Mouse (Mus musculus): ENCODE data around the gene Fut1. TPM values are rescaled to one million over a fixed set of nuclear protein-coding genes. Genes with fewer than 3 reads are reported as not detected.

Fut1 gene
- polyA plus RNA-seq, 1 experiment = 0.15 TPM

- Histone ChIP-seq H3K27ac (ENCODE audit: insufficient read depth, low read length) (no peak overlapping the region), H3K4me1 (ENCODE audit: control insufficient read depth, insufficient read depth, low read length) (no peaks in the 10 kb centered on the region), H3K4me3 (ENCODE audit: insufficient read depth, low read length) (no peak overlapping the region)
- TF ChIP-seq POLR2A (IDR thresholded peaks at IDR 0.05; ENCODE audit: extremely low read depth, insufficient read depth, low read length) (no peak), CTCF (IDR thresholded peaks at IDR 0.05; ENCODE audit: extremely low read depth, insufficient read depth, low read length) (no peak)
Observed at GRCm38 (mm10) chr7:45597527-45597926, 19.6 kb upstream of the Fut1 start.

GRCm38 (mm10) chr7:45598960-45599879, 17.9 kb upstream of the Fut1 start:
- TF ChIP-seq POLR2A (IDR thresholded peaks at IDR 0.05; ENCODE audit: extremely low read depth, insufficient read depth, low read length) (no peak), CTCF (IDR thresholded peaks at IDR 0.05; ENCODE audit: extremely low read depth, insufficient read depth, low read length) (no peak)
- Histone ChIP-seq H3K4me3 (ENCODE audit: insufficient read depth, low read length) (no peak overlapping the region), H3K4me1 (ENCODE audit: control insufficient read depth, insufficient read depth, low read length) (no peaks in the 10 kb centered on the region), H3K27ac (ENCODE audit: insufficient read depth, low read length) (no peak overlapping the region)

- TF ChIP-seq POLR2A (IDR thresholded peaks at IDR 0.05; ENCODE audit: extremely low read depth, insufficient read depth, low read length) (no peak), CTCF (IDR thresholded peaks at IDR 0.05; ENCODE audit: extremely low read depth, insufficient read depth, low read length) (no peak)
- H3K27ac ChIP-seq (ENCODE audit: insufficient read depth, low read length) = no peak overlapping the region
- H3K4me1 ChIP-seq (ENCODE audit: control insufficient read depth, insufficient read depth, low read length) = no peaks in the 10 kb centered on the region
- H3K4me3 ChIP-seq (ENCODE audit: insufficient read depth, low read length) = no peak overlapping the region
Observed at GRCm38 (mm10) chr7:45605704-45606289, 11.3 kb upstream of the Fut1 start.

GRCm38 (mm10) chr7:45609511-45609910, 7.6 kb upstream of the Fut1 start:
- no peak overlapping the region for H3K27ac ChIP-seq (ENCODE audit: insufficient read depth, low read length)
- H3K4me1 ChIP-seq (ENCODE audit: control insufficient read depth, insufficient read depth, low read length) = no peaks in the 10 kb centered on the region
- TF ChIP-seq POLR2A (IDR thresholded peaks at IDR 0.05; ENCODE audit: extremely low read depth, insufficient read depth, low read length) = no peak
- TF ChIP-seq CTCF (IDR thresholded peaks at IDR 0.05; ENCODE audit: extremely low read depth, insufficient read depth, low read length) = no peak
- H3K4me3 ChIP-seq (ENCODE audit: insufficient read depth, low read length) = no peak overlapping the region

GRCm38 (mm10) chr7:45616277-45616676, 812 bp upstream of the Fut1 start:
- TF ChIP-seq CTCF (IDR thresholded peaks at IDR 0.05; ENCODE audit: extremely low read depth, insufficient read depth, low read length) (no peak), POLR2A (IDR thresholded peaks at IDR 0.05; ENCODE audit: extremely low read depth, insufficient read depth, low read length) (no peak)
- Histone ChIP-seq H3K4me1 (ENCODE audit: control insufficient read depth, insufficient read depth, low read length) (no peaks in the 10 kb centered on the region), H3K4me3 (ENCODE audit: insufficient read depth, low read length) (no peak overlapping the region), H3K27ac (ENCODE audit: insufficient read depth, low read length) (no peak overlapping the region)

- Histone ChIP-seq H3K27ac (ENCODE audit: insufficient read depth, low read length) (no peak overlapping the region), H3K4me3 (ENCODE audit: insufficient read depth, low read length) (no peak overlapping the region), H3K4me1 (ENCODE audit: control insufficient read depth, insufficient read depth, low read length) (no peaks in the 10 kb centered on the region)
- TF ChIP-seq POLR2A (IDR thresholded peaks at IDR 0.05; ENCODE audit: extremely low read depth, insufficient read depth, low read length) (no peak), CTCF (IDR thresholded peaks at IDR 0.05; ENCODE audit: extremely low read depth, insufficient read depth, low read length) (no peak)
Observed at GRCm38 (mm10) chr7:45618316-45618715, 1.2 kb downstream of the Fut1 start.

GRCm38 (mm10) chr7:45619592-45619991, 2.5 kb downstream of the Fut1 start:
- no peaks in the 10 kb centered on the region for H3K4me1 ChIP-seq (ENCODE audit: control insufficient read depth, insufficient read depth, low read length)
- TF ChIP-seq POLR2A (IDR thresholded peaks at IDR 0.05; ENCODE audit: extremely low read depth, insufficient read depth, low read length) = no peak
- no peak for TF ChIP-seq CTCF (IDR thresholded peaks at IDR 0.05; ENCODE audit: extremely low read depth, insufficient read depth, low read length)

GRCm38 (mm10) chr7:45621443-45621842, 4.4 kb downstream of the Fut1 start, which contains the start of gene Izumo1:
Gene Izumo1 (plus strand): TSS chr7:45621811.
- H3K4me3 ChIP-seq (ENCODE audit: insufficient read depth, low read length) = no peak within 1 kb of the TSS
- no peak within 1 kb of the TSS for H3K27ac ChIP-seq (ENCODE audit: insufficient read depth, low read length)
- no peaks in the 10 kb centered on the region for H3K4me1 ChIP-seq (ENCODE audit: control insufficient read depth, insufficient read depth, low read length)
- TF ChIP-seq CTCF (IDR thresholded peaks at IDR 0.05; ENCODE audit: extremely low read depth, insufficient read depth, low read length) = no peak
- TF ChIP-seq POLR2A (IDR thresholded peaks at IDR 0.05; ENCODE audit: extremely low read depth, insufficient read depth, low read length) = no peak

More at GRCm38 (mm10) chr7:45619592-45619991, 2.5 kb downstream of the Fut1 start:
- H3K27ac ChIP-seq (ENCODE audit: insufficient read depth, low read length) = no peak overlapping the region
- H3K4me3 ChIP-seq (ENCODE audit: insufficient read depth, low read length) = no peak overlapping the region

- no peaks in the 10 kb centered on the region for H3K4me1 ChIP-seq (ENCODE audit: control insufficient read depth, insufficient read depth, low read length)
- TF ChIP-seq POLR2A (IDR thresholded peaks at IDR 0.05; ENCODE audit: extremely low read depth, insufficient read depth, low read length) (no peak), CTCF (IDR thresholded peaks at IDR 0.05; ENCODE audit: extremely low read depth, insufficient read depth, low read length) (no peak)
- H3K4me3 ChIP-seq (ENCODE audit: insufficient read depth, low read length) = no peak overlapping the region
- no peak overlapping the region for H3K27ac ChIP-seq (ENCODE audit: insufficient read depth, low read length)
Observed at GRCm38 (mm10) chr7:45623507-45623906, 6.4 kb downstream of the Fut1 start.
